Mouse (Mus musculus): ENCODE data around the gene Adcy7.

The Adcy7 gene

DNA sequence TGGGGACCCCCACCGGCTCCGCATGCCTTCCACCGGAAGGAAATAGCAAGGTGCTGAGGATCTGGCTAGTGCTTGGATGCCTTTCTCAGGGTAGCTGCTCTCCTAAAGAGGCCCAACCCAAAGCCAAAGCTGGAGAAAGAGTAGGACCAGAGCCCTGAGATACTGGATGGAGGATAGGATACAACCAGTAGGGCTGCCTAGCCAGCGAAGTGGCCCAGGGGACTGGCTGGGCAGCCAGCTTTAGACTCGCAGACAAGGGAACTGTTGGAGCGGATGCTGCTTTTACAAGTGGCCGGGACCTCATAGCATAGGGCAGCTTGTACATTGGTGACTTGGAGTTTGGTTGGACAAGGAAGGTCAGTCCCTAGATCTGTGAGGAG, 838 bp downstream of the Adcy7 start:
- no peak for DNase-seq (ENCODE audit: low read depth, low spot score)

DNA sequence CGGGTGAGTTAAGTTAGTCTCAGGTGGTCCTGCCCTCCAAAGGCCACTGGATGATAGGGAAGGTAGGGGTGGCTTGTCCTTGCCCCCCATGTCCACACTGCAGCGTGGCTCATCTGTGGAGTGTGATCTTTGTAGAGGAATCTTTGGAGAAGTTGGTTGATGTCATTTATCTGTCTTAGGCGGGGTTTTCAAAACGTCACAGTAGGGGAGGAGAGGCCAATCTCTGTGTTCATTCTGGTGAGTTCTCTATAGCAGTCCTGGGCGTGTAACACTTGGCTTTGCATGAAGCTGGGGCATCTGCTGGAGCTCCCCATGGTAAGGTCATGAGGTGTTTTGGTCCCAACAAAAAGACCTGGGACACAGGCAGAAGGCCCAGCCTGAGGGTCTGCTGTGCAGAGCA, 1.9 kb downstream of the Adcy7 start:
- DNase-seq (ENCODE audit: low read depth, low spot score): no peak

DNA sequence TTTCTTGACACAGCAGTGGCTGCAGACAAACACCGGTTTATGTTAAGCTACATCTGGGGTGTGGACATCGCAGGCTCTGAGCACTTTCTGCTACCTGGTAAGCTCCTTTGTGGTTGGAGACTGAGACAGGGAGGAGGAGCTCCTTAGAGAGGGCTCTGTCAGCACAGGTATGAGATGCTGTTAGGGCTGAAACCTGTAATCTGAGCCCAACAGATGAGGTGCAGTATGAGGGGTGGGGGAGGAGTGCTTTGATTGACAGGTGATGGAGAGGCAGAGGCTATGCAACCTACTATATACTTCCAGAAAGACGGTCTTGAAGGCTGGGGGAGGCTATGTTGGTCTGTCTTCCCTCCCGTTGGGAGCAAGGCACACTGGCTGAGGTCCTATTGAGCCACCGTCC, 7.0 kb downstream of the Adcy7 start:
- DNase-seq (ENCODE audit: low read depth, low spot score): no peak

DNA sequence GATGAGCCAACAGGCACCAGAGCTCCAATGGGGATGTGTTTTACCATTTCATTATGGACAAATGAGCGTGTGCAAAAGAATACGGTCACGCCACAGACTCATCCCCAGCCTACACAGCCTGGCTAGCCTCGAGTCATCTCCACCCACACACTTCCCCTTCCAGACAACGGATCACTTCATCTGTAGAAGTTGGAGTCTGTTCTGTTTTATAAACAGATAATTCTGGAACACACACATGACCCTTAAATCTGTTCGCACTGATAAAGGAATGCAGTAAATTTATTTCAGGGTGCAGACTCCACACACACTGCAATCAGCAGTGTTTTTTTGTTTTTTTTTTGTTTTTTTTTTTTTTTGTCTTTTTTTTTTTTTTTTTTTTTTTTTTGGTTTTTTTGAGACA, 7.5 kb downstream of the Adcy7 start:
- DNase-seq (ENCODE audit: low read depth, low spot score): no peak

DNA sequence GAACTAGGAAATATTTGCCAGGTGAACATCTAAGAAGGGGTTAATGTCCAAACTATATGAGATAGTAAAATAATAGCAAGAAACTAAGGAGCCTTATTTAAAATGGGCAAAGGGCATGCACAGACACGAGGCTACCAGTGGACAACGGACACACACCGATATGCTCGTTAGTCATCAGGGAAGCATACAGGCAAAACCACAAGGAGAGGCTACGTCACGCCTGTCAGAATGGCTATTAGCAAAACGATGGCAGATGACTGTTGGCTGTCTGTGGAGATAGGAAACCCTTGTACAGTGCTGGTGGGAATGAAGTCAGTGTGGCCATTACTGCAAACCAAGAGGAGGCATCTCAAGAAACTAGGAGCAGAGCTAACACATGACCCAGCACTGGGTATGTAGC, 8.7 kb downstream of the Adcy7 start:
- no peak for DNase-seq (ENCODE audit: low read depth, low spot score)

DNA sequence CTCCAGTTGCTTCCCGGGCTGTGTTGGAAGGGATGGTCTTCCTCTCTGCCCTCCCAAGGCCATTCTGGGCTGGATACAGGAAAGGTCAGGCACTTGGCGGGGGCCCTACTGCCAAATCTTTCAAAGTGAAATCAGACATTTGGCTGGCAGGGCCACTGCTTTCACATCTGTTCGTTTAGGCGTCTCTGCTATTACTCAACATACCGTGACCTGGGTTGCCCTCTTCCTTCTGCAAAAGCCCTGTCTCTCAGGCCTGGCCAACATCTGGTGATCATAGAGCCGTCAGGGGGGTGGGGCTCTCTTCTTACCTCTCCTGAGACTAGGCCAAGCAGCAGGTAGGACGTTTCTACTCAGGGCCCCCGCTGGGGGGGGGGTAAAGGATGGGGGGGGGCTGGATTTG, 10.5 kb downstream of the Adcy7 start:
- no peak for DNase-seq (ENCODE audit: low read depth, low spot score)

DNA sequence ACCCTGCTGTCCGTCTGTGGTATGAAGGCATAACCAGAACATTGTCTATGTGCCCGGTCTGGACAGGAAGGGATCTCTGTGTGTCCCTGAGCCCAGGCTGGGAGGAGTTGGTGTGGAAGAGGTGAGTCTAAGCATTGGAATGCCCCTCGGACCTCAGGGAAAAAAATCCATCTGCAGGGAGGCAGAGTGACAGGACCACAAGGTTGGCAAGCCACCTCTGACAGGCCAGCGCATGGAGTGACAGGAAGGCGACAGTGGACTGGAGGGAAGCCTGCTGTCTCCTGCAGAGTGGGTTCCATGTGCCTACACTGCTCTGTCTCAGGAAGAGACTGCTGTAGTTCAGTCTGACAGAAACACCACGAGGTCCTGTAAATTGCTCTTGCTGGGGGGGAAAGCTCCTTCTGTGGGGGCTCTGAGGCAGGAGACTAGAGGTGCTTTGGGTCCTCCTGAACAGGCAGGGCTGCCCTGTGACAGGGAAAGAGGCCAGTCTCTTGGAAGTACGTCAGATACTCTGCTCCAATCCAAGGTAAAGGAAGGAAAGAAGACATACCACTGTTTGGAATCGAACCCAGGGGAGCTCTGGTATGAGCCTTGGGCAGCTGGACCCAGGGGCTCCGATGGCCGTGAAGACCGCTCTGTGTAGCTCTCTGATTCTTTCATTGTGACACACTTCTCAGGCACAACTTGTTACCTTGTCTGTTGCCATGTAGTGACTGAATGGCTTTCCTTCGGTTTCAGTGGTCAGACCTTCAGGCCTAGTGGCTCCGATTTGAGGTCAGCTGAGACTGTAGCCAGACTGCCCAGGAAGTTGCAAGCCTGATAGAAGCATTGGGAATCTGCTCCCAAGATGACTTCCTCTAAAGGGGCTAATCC, 11.3 kb downstream of the Adcy7 start:
- DNase-seq (ENCODE audit: low read depth, low spot score): no peak

DNA sequence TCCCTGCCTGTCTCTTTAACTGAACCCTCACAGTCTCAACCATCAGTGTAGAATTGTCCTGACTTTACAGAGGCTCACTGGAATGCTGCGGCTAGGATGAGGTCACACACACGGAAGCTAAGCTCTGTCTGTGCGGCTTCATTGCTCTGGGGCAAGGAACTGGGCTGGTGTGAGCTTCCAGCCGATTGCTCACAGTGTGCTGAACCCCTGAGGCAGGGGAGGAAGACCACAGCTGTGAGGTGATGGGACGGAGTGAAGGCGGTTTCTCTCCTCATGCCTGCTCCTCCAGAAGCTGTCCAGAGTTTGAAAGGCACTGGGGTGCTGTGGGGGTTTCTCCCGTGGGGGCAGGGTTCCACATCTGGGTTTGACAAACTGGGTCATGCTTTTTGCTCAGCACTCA, 12.5 kb downstream of the Adcy7 start:
- no peak for DNase-seq (ENCODE audit: low read depth, low spot score)

DNA sequence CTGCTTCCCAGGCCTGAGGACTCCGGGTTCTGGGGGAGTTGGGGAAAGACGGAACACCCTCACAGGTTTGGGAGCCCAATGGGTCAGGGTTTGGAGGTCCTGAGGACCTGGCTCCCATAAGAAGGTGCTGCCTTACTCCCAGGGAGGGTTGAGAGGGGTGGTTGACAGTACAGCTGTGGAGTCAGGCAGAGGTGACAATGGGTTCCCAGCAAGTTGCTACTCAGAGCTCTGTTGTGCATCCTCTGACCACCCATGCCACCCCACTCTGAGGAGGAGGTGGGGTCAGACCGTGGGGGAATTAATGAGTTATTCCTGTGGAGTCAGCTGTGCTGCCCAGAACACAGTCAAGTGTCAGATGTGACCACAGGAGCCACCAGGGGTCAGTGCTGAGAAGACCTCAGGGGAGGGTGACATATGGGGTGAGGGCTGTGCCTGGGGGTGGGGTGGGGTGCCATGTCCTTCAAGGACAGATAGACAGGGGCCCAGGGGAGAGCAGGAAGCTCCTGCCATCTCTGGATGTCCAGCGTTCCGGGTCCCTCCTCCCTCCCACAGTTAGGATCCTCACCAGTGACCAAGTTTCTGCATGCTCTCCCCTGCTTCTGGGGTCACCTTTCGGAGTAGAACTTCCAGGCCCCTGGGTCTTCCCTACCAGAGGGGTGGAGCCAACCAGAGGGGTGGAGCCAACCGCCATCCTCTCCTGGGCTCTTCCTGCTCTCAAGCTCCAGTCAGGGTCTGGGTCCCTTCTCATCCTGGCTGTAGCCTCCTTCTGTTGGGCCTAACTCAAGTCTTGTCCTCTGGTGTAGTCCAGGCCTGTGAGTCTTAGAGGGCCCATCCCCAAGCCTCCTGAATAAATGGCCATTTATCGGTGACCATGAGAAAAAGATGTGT, 13.5 kb downstream of the Adcy7 start:
- DNase-seq (ENCODE audit: low read depth, low spot score): no peak

DNA sequence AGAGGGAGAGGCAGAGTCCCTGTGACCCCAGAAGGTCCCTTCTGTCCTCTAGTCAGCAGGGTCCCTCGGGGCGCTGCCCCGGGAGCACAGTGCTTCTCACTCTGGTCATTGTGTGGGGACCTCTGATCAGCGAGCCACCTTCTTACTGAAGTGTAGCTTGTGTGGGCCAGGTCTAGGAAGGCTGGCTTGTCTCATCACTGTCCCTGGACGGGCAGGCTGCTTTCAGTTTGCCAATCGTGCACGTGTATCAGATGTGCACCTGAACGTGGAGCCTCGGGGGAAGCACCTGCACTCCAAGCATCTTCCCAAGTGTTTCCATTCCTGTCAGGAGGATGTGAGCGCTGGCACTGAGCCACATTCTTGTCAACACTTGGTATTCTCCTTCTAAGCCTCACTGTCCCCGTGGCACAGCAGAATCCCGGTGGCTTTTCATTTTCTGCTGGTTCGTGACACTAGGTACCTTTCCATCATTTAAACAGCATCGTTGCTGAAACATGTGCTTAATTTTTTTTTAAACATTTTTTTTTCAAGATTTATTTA, 14.3 kb downstream of the Adcy7 start:
- no peak for DNase-seq (ENCODE audit: low read depth, low spot score)

DNA sequence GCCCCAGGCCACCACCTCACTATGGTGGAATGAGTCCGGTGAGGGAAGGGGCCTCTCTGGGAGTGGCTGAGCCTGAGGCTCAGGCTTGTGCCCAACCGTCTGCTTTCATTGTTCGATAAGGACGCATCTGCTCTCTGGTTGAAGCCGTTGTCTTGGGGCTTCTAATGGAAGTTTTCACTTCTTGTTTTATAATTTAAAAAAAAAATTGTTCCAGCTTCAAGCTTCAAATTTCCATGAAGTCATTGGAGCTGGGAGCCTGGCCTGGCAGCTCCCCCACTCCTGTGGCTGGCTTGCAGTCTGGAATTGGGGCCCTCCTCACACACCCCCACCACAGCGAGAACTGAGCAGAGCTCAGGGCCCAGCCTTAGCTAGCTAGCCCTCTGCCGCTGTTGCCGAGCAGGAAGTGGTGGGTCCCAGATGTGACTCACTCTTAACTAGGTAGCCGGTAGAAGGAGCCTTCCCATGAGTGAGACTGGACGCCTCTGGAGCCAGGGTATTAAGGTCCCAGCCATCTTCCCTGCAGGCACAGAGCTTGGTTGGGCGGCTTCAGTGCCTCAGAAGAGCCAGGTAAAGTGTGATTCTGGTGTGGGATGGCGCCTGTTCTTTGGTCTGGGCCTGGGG, 16.5 kb downstream of the Adcy7 start:
- DNase-seq (ENCODE audit: low read depth, low spot score): no peak

DNA sequence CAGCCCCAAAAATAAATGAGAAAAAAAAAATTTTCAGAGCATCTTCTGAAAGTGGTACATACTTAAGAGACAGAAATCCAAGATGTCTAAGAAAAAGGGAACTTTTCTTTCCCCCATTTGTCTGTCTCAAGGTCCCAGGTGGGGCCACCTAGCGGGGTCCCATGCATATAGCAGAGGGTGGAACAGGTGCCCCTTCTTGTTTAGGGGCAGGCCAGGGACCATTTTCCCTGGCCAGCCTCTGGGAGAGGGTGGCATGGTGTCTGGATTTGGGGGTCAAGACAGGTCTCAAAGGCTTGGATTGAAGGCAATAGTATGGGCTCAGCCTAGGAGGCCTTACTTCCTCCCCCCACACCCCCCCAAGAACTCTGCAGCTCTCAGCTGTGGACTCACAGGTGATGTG, 17.7 kb downstream of the Adcy7 start:
- DNase-seq (ENCODE audit: low read depth, low spot score): no peak

DNA sequence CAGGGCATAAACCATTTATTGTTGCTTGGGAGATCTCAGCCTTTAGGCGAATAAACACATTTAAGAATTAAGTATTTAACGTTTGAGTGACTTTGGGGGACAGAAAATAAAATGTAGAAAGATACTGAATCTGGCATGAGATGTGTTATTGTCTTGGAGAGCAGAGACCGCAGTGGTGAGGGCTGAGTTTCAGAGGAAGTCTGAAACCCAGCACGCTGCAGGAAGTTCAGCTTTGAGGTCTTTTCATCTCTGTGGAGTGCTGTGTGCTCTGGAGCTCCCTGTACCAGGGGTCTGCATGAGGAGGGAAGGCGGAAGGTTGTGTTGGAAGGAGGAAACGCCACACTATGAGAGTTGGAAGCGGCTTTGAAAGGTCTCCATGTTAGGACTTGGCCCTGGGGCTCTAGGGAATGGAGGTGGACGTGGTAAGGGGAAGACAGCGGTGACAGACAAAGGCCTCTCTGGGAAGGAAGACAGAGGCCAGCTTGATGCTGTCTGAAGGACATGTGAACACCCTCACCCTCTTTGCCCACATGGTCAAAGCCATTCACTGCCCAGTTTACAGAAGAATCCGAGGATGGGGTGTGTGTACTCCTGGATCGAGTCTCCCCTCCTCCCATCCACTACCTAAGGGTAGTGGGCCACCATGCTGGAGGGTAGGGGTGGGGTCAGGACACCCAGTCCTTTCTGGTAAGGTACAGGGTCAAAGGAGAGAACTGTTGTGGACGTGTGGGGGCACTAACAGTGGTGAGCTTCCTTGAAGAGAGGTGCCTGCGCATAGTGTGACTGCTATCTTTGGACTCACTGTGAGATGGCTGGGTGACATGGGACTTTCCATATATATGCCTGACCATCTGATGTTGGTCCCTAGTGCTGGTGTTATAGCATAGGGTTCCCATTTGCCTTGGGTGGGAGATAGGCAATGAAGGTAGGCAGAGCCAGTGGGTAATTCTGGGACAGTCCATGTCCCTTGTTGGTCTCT, 18.4 kb downstream of the Adcy7 start:
- no peak for DNase-seq (ENCODE audit: low read depth, low spot score)

DNA sequence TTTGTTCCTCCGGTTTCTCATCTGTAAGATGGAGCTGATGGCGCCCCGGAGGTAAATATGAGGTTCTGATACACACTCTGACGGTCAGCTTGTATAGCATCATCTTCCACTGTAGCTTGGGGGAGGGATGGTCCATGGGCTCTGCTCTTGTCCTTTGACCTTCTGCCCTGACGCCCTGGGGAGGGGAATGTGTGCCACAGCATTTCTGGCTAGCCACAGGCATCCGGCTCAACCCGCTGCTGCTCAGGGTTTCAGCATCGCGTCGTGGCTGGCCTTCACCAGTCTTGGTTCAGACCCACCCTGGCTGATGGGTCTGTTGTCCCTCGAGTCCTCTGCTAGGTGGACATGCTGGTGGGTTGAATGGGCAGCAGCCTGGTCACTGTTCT, 19.1 kb downstream of the Adcy7 start:
- DNase-seq (ENCODE audit: low read depth, low spot score): no peak

DNA sequence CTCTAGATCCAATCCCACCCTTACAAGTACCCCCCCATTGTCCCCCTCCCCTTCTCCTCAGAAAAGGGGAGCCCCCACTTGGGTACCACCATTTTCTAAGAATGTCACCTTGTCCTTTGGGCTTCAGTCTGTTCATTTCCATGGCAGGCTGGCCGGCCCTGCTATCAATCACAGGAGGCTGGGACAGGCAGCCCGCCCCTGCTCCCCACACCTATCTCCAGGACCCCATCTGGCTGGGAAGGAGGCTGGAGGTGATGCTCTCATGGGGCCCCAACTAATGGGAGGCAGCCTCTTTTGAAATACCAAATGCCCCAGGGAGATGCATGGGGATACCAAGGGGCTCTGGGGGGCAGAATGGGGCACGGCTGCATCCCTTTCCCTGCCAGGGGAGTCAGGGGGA, 20.7 kb downstream of the Adcy7 start:
- no peak for DNase-seq (ENCODE audit: low read depth, low spot score)

DNA sequence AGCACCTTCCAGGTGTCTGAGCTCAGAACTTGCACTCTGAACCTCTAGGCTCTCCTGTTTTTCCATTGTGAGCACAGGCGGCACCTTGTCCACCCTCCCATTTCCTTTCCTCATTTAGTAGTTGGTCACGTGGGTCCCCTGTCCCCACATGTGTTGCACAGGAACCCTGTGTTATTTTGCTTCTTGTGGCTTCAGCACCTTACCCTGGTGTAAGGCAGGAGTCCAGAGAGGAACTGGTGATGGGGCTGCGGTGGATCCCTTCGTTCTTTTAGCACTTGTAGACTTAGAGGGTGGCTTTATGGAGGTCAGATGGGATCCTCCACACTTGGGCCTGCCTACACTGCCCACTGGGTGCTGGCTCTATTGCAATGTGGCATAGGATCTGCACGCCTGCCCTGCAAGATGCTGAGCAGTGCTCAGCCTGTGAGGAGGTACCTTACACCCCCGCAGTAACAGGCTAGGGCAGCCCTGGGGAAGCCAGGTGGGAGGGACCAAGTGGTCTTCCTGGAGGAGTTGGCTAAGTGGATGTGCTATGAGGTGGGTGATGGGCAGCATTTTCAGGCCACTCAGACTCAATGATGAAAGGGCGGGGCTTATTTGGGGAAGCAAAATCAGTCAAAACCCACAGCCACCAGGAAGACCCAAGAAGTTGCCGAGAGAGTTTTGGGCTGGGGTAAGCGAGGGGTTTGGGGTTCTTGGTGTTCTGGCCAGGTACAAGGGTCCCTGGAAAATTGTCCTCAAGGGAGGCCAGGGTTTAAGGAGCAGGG, 21.6 kb downstream of the Adcy7 start:
- DNase-seq (ENCODE audit: low read depth, low spot score): no peak

DNA sequence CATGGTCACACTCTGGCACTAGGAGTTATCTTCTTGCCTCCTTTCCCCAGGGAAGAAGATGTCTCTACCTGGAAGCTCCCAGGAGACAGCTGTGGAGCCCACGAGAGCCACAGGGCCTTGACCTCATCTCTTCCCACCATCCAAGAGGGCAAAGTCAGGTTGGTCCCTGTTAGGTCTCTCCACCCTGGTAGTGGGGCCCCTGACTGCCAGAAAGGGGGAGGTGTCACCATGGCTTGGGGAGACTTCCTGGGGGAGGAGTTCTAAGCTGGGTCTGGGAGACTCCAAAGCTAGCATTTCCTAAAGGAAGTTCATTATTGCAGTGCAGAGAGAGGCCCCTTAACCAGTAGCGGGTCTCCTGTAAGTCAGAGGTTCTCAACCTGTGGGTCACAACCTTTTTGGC, 22.8 kb downstream of the Adcy7 start:
- DNase-seq (ENCODE audit: low read depth, low spot score): no peak

DNA sequence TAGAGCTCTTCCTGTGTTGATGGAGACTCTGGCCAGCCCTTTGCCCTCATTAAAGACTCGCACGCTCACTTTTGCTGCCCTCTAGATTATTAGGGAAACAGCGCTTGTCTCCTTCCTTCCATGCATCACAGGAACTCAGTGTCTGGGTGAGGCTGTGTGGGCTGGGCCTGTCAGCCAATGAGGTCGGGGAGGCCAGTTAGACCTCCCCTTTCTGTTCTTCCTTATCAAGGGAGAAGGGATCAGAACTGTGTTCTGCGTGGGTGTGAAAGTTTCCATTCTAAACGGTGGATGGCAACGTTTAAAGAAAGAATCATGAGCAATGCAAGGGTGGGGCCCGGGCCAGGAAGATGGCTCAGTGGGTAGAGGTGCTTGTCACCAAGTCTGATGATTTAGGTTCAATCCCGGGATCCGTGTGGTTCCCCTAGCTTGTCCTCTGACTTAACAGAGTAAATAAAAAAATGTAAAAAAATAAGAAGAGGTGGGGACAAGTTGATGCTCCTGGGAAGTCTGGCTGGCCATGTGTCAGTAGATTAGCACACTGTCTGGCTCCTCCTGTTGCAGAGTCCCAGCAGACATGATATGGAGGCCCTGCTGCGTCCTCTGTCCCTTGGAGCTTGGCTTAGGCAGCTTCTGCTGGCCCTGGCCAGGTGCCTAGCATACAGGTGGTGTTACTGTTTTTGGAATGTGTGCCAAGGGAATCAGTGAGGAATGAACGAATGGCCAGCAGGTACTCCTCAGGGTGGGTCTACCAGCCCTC, 26.0 kb downstream of the Adcy7 start:
- DNase-seq (ENCODE audit: low read depth, low spot score): no peak

DNA sequence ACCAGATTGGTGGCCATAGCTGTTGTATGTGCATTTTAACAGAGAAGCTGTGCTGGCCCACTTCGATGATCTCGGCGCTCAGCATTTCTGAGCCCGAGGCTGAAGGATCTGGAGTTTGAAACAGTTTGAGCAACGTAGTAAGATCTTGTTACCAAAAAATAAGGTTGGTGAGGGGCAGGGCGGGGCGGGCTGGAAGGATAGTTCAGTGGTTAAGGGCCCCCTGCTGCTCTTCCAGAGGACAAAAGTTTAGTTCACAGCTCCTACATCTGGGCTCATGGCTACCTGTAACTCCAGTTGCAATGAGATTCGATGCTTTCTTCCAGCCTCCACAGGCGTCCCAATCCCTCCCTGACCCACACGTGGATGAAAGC, 26.5 kb downstream of the Adcy7 start:
- no peak for DNase-seq (ENCODE audit: low read depth, low spot score)

All from retina, postnatal 7 days (tissue).